Mouse (Mus musculus) gastrocnemius, adult 2 months (tissue): Measurements from ENCODE around the gene Lingo1. TPM values are rescaled to one million over a fixed set of nuclear protein-coding genes. Genes with fewer than 3 reads are reported as not detected.

ENCODE experiments used
- DNase-seq: peaks from one replicate; pipeline ENCODE4 v3.0.0; 2022
- H3K27ac ChIP-seq: fragments of 200-600 bp; 2 replicates; pipeline ENCODE4 v1.8.1; 2022; ENCODE audit warnings: mild to moderate bottlenecking
- H3K4me3 ChIP-seq: fragments of 200-600 bp; 2 replicates; pipeline ENCODE4 v1.8.1; 2022; ENCODE audit warnings: mild to moderate bottlenecking, moderate library complexity
- CTCF ChIP-seq: fragments of 200-600 bp; IDR thresholded peaks from 2 replicates; pipeline ENCODE4 v1.8.1; 2022; ENCODE audit warnings: antibody characterized with exemption, mild to moderate bottlenecking, moderate library complexity
- intact Hi-C: fragments of 180-260 bp; cut with DNase I; formaldehyde crosslinking; loops from one replicate; pipeline ENCODE4 v1.15.1; 2025
- total RNA-seq, 2 experiments: library from RNA; stranded (reverse); gene quantifications; 2 replicates each; pipeline ENCODE4 v1.2.3; 2021

The Lingo1 gene
- total RNA-seq, 2 experiments from 2014 or later = 0.17 to 0.48 TPM

GRCm38 (mm10) chr9:56712667-56713369, 83.5 kb downstream of the Lingo1 start:
- intact Hi-C loops = loop anchor here (5.0 kb wide), 1 partner anchor 76 kb away; no protein-coding TSS in a partner anchor
- Histone ChIP-seq H3K4me3 (peak overlapping the region; percentile 46), H3K27ac (peak overlapping the region; percentile 92)
- peak; percentile 86 for DNase-seq
- peak; percentile 54 for TF ChIP-seq CTCF

- no peak for TF ChIP-seq CTCF
- no peak overlapping the region for H3K4me3 ChIP-seq
- intact Hi-C loops = loop anchor here (5.0 kb wide), 1 partner anchor 74 kb away; no protein-coding TSS in a partner anchor
- DNase-seq = no peak
- peak overlapping the region; percentile 9; the same call in 1 of the 2 replicates for H3K27ac ChIP-seq
Observed at GRCm38 (mm10) chr9:56710958-56711357, 85.3 kb downstream of the Lingo1 start.

- TF ChIP-seq CTCF = no peak
- Histone ChIP-seq H3K27ac (no peak overlapping the region), H3K4me3 (no peak overlapping the region)
- intact Hi-C loops = no loop called here
- DNase-seq = no peak
Observed at GRCm38 (mm10) chr9:56706482-56707085, 89.7 kb downstream of the Lingo1 start.

GRCm38 (mm10) chr9:56701394-56701793, 94.9 kb downstream of the Lingo1 start:
- no peak for DNase-seq
- intact Hi-C loops = no loop called here

GRCm38 (mm10) chr9:56700866-56701265, 95.4 kb downstream of the Lingo1 start:
- H3K4me3 ChIP-seq = no peak overlapping the region
- intact Hi-C loops = no loop called here
- TF ChIP-seq CTCF = no peak

More at GRCm38 (mm10) chr9:56701394-56701793, 94.9 kb downstream of the Lingo1 start:
- Histone ChIP-seq H3K27ac (no peak overlapping the region), H3K4me3 (no peak overlapping the region)
- no peak for TF ChIP-seq CTCF

GRCm38 (mm10) chr9:56698715-56699370, 97.4 kb downstream of the Lingo1 start:
- intact Hi-C loops = no loop called here
- Histone ChIP-seq H3K4me3 (no peak overlapping the region), H3K27ac (no peak overlapping the region)
- no peak for DNase-seq
- TF ChIP-seq CTCF = no peak

More at GRCm38 (mm10) chr9:56700866-56701265, 95.4 kb downstream of the Lingo1 start:
- no peak overlapping the region for H3K27ac ChIP-seq
- DNase-seq = no peak

- no peak for TF ChIP-seq CTCF
- intact Hi-C loops = no loop called here
- no peak overlapping the region for H3K4me3 ChIP-seq
- H3K27ac ChIP-seq = no peak overlapping the region
- no peak for DNase-seq
Observed at GRCm38 (mm10) chr9:56694079-56694478, 102.2 kb downstream of the Lingo1 start.

- DNase-seq = no peak
- intact Hi-C loops = no loop called here
- no peak overlapping the region for H3K27ac ChIP-seq
- H3K4me3 ChIP-seq = no peak overlapping the region
- TF ChIP-seq CTCF = no peak
Observed at GRCm38 (mm10) chr9:56691226-56691625, 105.0 kb downstream of the Lingo1 start.

- DNase-seq = no peak
- no peak overlapping the region for H3K27ac ChIP-seq
- no peak overlapping the region for H3K4me3 ChIP-seq
- no peak for TF ChIP-seq CTCF
- intact Hi-C loops = no loop called here
Observed at GRCm38 (mm10) chr9:56690679-56691078, 105.6 kb downstream of the Lingo1 start.

- intact Hi-C loops = no loop called here
- no peak for TF ChIP-seq CTCF
- DNase-seq = no peak
- Histone ChIP-seq H3K4me3 (no peak overlapping the region), H3K27ac (no peak overlapping the region)
Observed at GRCm38 (mm10) chr9:56687490-56687889, 108.8 kb downstream of the Lingo1 start.

GRCm38 (mm10) chr9:56687145-56687477, 109.2 kb downstream of the Lingo1 start:
- no peak for DNase-seq
- Histone ChIP-seq H3K27ac (no peak overlapping the region), H3K4me3 (no peak overlapping the region)
- no peak for TF ChIP-seq CTCF
- intact Hi-C loops = no loop called here

GRCm38 (mm10) chr9:56686339-56687144, 109.7 kb downstream of the Lingo1 start:
- no peak for DNase-seq
- intact Hi-C loops = no loop called here
- Histone ChIP-seq H3K4me3 (no peak overlapping the region), H3K27ac (no peak overlapping the region)
- no peak for TF ChIP-seq CTCF
